Mouse (Mus musculus): Measurements from ENCODE around the gene Schip1. TPM values are rescaled to one million over a fixed set of nuclear protein-coding genes. Genes with fewer than 3 reads are reported as not detected.

The Schip1 gene
- polyA plus RNA-seq, 2 experiments = 1.1 to 1.6 TPM

DNA sequence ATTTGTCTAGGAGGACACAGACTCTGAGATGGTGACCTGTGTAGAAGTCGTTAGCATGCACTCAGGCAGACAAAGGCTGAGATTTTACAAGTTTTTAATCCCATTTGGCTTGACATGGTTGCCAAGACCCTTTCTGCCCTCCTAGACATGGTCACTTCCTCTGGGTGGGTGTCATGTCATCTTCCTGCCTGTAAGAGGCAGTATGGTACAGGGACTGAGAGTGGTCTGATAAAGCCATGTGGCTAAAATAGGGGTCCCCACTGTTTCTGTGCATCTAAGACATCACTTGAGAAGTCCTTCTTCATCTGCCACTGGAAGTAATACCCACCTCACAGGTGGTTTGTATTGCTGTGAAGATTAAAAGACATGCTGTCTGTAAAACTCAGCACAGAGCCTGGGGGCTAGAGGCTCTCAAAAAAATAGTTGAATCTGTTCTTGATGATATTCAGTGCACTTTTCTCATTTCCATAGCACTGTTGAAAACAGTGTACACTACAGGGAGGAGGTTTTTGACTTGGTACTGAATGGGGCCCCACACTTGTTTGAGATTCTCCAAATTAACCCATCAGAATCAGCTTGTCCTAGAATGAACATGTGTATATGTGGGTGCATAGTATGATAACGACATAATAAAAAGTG lies 5.3 kb upstream of the Schip1 start:
- Histone ChIP-seq H3K36me3 (replicated peaks; ENCODE audit: control insufficient read depth, insufficient read depth, low read depth) (no peaks in the 10 kb centered on the region), H3K4me2 (ENCODE audit: low read depth) (no peak overlapping the region), H3K9me3 (ENCODE audit: control insufficient read depth, low read length) (no peaks in the 10 kb centered on the region), H3K4me3 (ENCODE audit: insufficient read depth in 1 of 2, low read depth in 2 of 2, low read length in 2 of 2) (no peak overlapping the region), H3K27ac (no peak overlapping the region), H3K27me3 (ENCODE audit: control insufficient read depth, insufficient read depth, low read length) (no peaks in the 10 kb centered on the region), H3K4me1 (replicated peaks; ENCODE audit: control insufficient read depth in 2 of 2, insufficient read depth in 2 of 2, low read length in 1 of 2) (no peaks in the 10 kb centered on the region), H3K9ac (replicated peaks) (no peak overlapping the region)
- TF ChIP-seq EP300 (IDR thresholded peaks at IDR 0.05; ENCODE audit: low read depth) (no peak), CTCF (IDR thresholded peaks at IDR 0.05; ENCODE audit: low read depth) (peak; percentile 47; the same call in 1 of the 2 replicates)
- WGBS (ENCODE audit: insufficient replicate concordance) = 25% methylated on average over 2 of the region's 2 CpGs
- DNase-seq (ENCODE audit: low read depth in 3 of 3, low spot score in 3 of 3) (no peak), ATAC-seq (ENCODE audit: insufficient read depth) (no peak)

DNA sequence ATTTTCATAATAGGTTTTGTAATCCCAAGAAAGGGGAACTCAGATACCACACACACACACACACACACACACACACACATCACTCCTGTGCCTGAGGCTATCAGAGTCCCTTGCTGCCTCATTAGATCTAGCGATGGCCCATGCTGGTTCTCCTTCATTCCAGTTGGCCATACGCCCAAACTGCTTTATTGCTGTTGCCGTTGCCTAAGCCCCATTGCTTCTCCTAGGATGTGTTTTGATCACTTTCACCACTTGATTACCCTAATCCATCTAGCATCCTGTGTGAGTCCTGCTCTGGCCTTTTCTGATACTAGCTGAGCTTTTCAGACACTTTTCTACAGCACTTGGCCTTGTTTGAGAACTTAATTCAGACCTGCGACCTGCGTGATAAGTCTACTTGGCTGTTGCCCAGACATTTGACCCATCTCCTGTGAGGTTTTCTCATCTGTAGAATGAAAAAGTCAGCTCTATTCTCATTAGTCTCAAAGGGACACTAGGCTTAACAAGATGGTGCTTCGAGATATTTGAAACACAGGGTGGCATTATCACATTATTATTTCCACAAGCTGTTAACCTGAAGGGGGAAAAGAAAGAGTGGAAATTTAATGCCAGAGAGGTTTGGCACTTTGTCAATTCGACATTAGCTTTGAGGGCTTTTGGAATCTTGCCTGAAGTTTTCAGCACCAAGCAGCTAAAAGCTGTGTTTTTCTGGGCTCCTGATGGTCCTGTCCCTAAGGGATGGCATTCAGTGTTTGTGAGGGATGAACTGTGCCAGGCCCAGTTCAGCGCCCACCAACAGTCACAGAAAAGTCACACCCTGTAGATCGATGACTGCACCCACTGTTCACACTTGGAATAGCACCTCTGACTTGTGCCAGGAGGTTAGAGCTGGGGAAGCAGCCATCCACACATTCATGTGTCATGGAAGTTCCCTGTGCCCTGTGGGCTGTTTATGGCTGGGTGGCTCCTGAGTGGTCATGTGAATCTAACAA lies 7.1 kb downstream of the Schip1 start:
- no peak overlapping the region for H3K9ac ChIP-seq (replicated peaks)
- no peaks in the 10 kb centered on the region for H3K36me3 ChIP-seq (replicated peaks; ENCODE audit: control insufficient read depth, insufficient read depth, low read depth)
- 54% methylated on average over 9 of the region's 9 CpGs for WGBS (ENCODE audit: insufficient replicate concordance)
- H3K4me1 ChIP-seq (replicated peaks; ENCODE audit: control insufficient read depth in 2 of 2, insufficient read depth in 2 of 2, low read length in 1 of 2) = no peaks in the 10 kb centered on the region
- TF ChIP-seq CTCF (IDR thresholded peaks at IDR 0.05; ENCODE audit: low read depth) (no peak), EP300 (IDR thresholded peaks at IDR 0.05; ENCODE audit: low read depth) (no peak)
- no peaks in the 10 kb centered on the region for H3K27me3 ChIP-seq (ENCODE audit: control insufficient read depth, insufficient read depth, low read length)
- no peak overlapping the region for H3K4me2 ChIP-seq (ENCODE audit: low read depth)
- no peak overlapping the region for H3K27ac ChIP-seq
- DNase-seq (ENCODE audit: low read depth in 3 of 3, low spot score in 3 of 3) = no peak
- H3K9me3 ChIP-seq (ENCODE audit: control insufficient read depth, low read length) = no peaks in the 10 kb centered on the region
- H3K4me3 ChIP-seq (ENCODE audit: insufficient read depth in 1 of 2, low read depth in 2 of 2, low read length in 2 of 2) = no peak overlapping the region
- ATAC-seq (ENCODE audit: insufficient read depth) = no peak

DNA sequence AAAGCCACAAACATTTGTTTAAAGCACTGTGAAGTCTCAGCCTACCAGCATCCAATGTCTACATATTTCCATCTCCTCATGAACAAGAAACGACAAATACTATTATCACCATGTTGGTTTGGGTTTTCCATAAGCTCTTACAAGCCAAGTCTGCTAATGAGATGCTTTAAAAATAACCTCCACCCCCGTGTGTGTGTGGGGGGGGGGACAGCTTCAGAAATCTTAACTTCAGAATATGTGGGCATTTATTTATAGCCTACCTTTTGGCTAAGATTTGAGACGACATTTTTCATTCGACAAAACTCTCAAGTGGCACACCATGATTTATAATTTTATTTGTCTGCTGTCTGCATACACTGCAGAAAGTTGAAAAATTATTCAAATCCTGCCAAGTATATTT lies 12.8 kb downstream of the Schip1 start:
- TF ChIP-seq EP300 (IDR thresholded peaks at IDR 0.05; ENCODE audit: low read depth) (no peak), CTCF (IDR thresholded peaks at IDR 0.05; ENCODE audit: low read depth) (no peak)

DNA sequence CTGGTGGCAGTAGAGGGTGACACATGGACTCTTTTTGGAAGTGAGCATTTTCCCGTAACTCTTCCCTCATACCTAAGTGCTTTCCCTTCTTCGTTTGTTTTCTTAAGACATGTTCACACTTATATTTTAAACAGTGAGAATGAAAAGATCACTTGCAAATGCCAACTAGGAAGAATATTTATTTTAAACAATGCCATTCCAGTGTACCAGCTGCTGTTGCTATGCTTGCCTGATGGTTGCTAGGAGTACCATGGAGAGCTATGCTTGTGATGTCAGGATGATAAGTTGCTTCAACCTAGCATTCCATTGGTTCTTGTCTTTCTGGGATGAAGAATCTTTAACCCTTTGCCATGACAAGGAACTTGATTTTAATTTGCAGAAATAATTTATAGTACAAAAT lies 20.4 kb downstream of the Schip1 start:
- Histone ChIP-seq H3K4me1 (replicated peaks; ENCODE audit: control insufficient read depth in 2 of 2, insufficient read depth in 2 of 2, low read length in 1 of 2) (no peaks in the 10 kb centered on the region), H3K4me3 (ENCODE audit: insufficient read depth in 1 of 2, low read depth in 2 of 2, low read length in 2 of 2) (no peak overlapping the region), H3K27ac (no peak overlapping the region), H3K27me3 (ENCODE audit: control insufficient read depth, insufficient read depth, low read length) (no peaks in the 10 kb centered on the region), H3K4me2 (ENCODE audit: low read depth) (no peak overlapping the region), H3K36me3 (replicated peaks; ENCODE audit: control insufficient read depth, insufficient read depth, low read depth) (no peaks in the 10 kb centered on the region), H3K9ac (replicated peaks) (no peak overlapping the region), H3K9me3 (ENCODE audit: control insufficient read depth, low read length) (no peaks in the 10 kb centered on the region)
- ATAC-seq (ENCODE audit: insufficient read depth) (no peak), DNase-seq (ENCODE audit: low read depth in 3 of 3, low spot score in 3 of 3) (no peak)
- WGBS (ENCODE audit: insufficient replicate concordance) = 69% methylated on average over 2 of the region's 2 CpGs
- TF ChIP-seq CTCF (IDR thresholded peaks at IDR 0.05; ENCODE audit: low read depth) (no peak), EP300 (IDR thresholded peaks at IDR 0.05; ENCODE audit: low read depth) (no peak)

More for the DNA sequence above, 12.8 kb downstream of the Schip1 start:
- Histone ChIP-seq H3K4me1 (replicated peaks; ENCODE audit: control insufficient read depth in 2 of 2, insufficient read depth in 2 of 2, low read length in 1 of 2) (no peaks in the 10 kb centered on the region), H3K36me3 (replicated peaks; ENCODE audit: control insufficient read depth, insufficient read depth, low read depth) (no peaks in the 10 kb centered on the region), H3K27ac (no peak overlapping the region), H3K4me3 (ENCODE audit: insufficient read depth in 1 of 2, low read depth in 2 of 2, low read length in 2 of 2) (no peak overlapping the region), H3K4me2 (ENCODE audit: low read depth) (no peak overlapping the region), H3K27me3 (ENCODE audit: control insufficient read depth, insufficient read depth, low read length) (no peaks in the 10 kb centered on the region), H3K9ac (replicated peaks) (no peak overlapping the region), H3K9me3 (ENCODE audit: control insufficient read depth, low read length) (no peaks in the 10 kb centered on the region)
- 49% methylated on average over 4 of the region's 4 CpGs for WGBS (ENCODE audit: insufficient replicate concordance)
- DNase-seq (ENCODE audit: low read depth in 3 of 3, low spot score in 3 of 3) = no peak
- ATAC-seq (ENCODE audit: insufficient read depth) = no peak

DNA sequence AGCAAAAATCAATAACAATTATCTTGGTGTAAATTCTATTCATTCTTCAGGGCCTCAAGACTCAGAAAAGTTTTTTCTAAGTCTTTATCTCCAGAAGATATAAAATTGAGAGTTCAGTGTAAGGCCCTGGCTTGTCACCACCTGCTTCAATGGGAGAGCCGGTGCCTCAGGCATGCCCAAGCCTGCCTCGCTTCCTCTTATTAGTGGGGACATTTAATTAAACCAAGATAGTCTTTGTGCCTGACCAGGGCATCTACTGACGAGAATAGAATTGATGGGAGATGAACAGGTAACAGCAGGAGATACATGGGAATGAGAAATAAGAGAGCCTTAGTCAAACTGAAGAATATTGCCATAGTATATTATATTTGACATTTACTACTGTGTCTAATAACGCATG lies 27.5 kb downstream of the Schip1 start:
- no peak for ATAC-seq (ENCODE audit: insufficient read depth)
- Histone ChIP-seq H3K27me3 (ENCODE audit: control insufficient read depth, insufficient read depth, low read length) (no peaks in the 10 kb centered on the region), H3K4me2 (ENCODE audit: low read depth) (no peak overlapping the region), H3K4me1 (replicated peaks; ENCODE audit: control insufficient read depth in 2 of 2, insufficient read depth in 2 of 2, low read length in 1 of 2) (no peaks in the 10 kb centered on the region), H3K9me3 (ENCODE audit: control insufficient read depth, low read length) (no peaks in the 10 kb centered on the region), H3K4me3 (ENCODE audit: insufficient read depth in 1 of 2, low read depth in 2 of 2, low read length in 2 of 2) (no peak overlapping the region), H3K27ac (no peak overlapping the region), H3K9ac (replicated peaks) (no peak overlapping the region), H3K36me3 (replicated peaks; ENCODE audit: control insufficient read depth, insufficient read depth, low read depth) (no peaks in the 10 kb centered on the region)
- 57% methylated on average over 4 of the region's 4 CpGs for WGBS (ENCODE audit: insufficient replicate concordance)
- TF ChIP-seq EP300 (IDR thresholded peaks at IDR 0.05; ENCODE audit: low read depth) = no peak
- TF ChIP-seq CTCF (IDR thresholded peaks at IDR 0.05; ENCODE audit: low read depth) = no peak
- no peak for DNase-seq (ENCODE audit: low read depth in 3 of 3, low spot score in 3 of 3)
